Mouse (Mus musculus) CH12.LX (cell line): Measurements from ENCODE around the gene Popdc3.

Experiments used
- CTCF ChIP-seq, 2 experiments: IDR thresholded peaks in 1 of 2; conservative IDR thresholded peaks in 1 of 2; 2 replicates each; pipeline ENCODE4 v1.5.1; 2011 to 2012; ENCODE audit warnings: low read depth in 2 of 2, low read length in 2 of 2, improper control_type of control experiment in 1 of 2, inconsistent platforms in 1 of 2, mild to moderate bottlenecking in 1 of 2, moderate library complexity in 1 of 2
- E2F4 ChIP-seq: IDR thresholded peaks from 2 replicates; pipeline ENCODE4 v1.6.1; 2011; ENCODE audit warnings: low read depth, low read length, improper control_type of control experiment; ENCODE audit not compliant: insufficient replicate concordance
- ETS1 ChIP-seq: conservative IDR thresholded peaks from 2 replicates; pipeline ENCODE4 v1.6.1; 2012; ENCODE audit warnings: low read depth, mild to moderate bottlenecking, inconsistent platforms, low read length, improper control_type of control experiment, moderate library complexity
- MAFK ChIP-seq: IDR thresholded peaks from 2 replicates; pipeline ENCODE4 v1.6.1; 2011; ENCODE audit warnings: low read length, improper control_type of control experiment; ENCODE audit not compliant: insufficient replicate concordance
- MAX ChIP-seq: IDR thresholded peaks from 2 replicates; pipeline ENCODE4 v1.6.1; 2011; ENCODE audit warnings: low read length, improper control_type of control experiment
- POLR2A ChIP-seq: IDR thresholded peaks from 2 replicates; pipeline ENCODE4 v1.6.1; 2011; ENCODE audit warnings: low read depth, mild to moderate bottlenecking, improper control_type of control experiment, low read length
- TCF12 ChIP-seq: IDR thresholded peaks from 2 replicates; pipeline ENCODE4 v1.6.1; 2014; ENCODE audit warnings: low read depth, mild to moderate bottlenecking, inconsistent platforms, low read length, improper control_type of control experiment
- ZMIZ1 ChIP-seq: IDR thresholded peaks from 2 replicates; pipeline ENCODE4 v1.6.1; 2012; ENCODE audit warnings: low read depth, mild to moderate bottlenecking, inconsistent platforms, low read length, improper control_type of control experiment

- TF ChIP-seq POLR2A (no peak), MAFK (no peak), ZMIZ1 (no peak), TCF12 (no peak), CTCF (conservative IDR thresholded peaks at IDR 0.05 in 1 of 2, IDR thresholded peaks at IDR 0.05 in 1 of 2; ENCODE audit: low read depth in 2 of 2, low read length in 2 of 2) (no peak), ETS1 (no peak), E2F4 (no peak), MAX (no peak)
Observed at GRCm38 (mm10) chr10:45236304-45236703, 58.4 kb downstream of the Popdc3 start.
